Mouse (Mus musculus): Measurements from ENCODE around the gene Gse1.

The Gse1 gene

DNA sequence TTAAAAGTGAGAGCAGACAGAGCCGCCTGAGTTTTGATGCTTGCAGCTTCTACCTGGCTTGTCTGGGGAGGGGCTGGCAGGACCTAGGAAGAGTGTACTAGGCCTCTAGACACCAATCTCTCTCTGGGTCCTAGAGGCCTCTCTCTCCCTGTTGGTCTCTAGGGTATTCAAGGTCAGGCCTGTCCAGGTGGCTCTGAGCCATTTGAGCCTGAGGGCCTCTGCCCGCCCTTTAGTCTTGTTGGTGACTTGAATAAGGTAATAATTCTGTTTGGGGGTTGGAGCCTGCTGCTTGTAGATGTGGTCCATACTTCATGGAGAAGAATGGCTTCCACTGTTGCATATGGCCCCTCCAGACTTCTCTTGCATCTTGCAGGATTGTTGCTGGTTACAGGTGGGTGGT is 287.0 kb downstream of the Gse1 start:
- no peak for DNase-seq (ENCODE audit: low read depth, low spot score)

DNA sequence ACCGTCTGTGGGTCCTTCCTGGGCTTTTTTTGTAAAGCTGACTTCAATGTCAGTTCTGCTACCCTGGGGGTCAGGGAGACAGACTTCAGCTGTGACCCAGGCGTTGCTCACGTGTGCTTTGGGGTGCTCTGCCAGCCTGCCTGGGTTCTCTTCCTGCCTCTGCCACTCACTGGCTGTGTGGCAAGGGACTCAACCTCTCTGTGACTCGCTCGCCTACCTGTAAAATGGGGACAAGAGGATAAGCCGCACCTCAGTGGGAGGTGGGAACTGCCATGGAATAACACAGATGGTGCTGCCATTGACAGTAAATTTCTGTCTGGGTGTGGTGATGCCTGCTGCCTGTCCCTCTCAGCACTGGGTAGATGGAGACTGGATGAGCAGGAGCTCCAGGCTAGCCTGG is 287.4 kb downstream of the Gse1 start:
- no peak for DNase-seq (ENCODE audit: low read depth, low spot score)

DNA sequence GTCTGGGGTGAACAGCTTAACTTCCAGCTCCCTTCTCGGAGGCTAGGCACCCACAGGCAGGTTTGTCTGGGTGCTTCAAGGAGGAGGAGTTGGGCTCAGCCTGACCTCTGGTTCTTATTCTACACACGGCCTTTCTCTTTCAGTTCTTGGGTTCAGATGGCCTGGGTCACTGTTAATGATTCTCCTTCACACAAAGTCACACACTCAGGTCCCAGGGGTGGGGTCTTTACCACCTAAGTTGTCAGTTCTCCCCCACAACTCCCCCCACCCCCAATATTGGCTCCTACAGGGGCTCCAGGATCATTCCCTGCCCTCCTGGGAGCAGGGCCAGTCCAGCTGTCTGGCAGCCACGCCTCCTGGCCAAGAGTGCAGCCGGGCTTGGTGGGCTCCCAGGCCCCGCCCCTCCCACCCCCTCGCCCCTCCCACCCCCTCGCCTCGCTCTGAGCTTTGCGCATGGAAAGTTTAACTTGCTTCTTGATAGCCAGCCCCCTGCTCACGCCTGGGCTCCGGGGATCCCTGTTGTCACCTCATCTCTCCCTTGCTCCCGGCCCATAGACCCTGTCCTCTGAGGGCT is 288.0 kb downstream of the Gse1 start:
- no peak for DNase-seq (ENCODE audit: low read depth, low spot score)

DNA sequence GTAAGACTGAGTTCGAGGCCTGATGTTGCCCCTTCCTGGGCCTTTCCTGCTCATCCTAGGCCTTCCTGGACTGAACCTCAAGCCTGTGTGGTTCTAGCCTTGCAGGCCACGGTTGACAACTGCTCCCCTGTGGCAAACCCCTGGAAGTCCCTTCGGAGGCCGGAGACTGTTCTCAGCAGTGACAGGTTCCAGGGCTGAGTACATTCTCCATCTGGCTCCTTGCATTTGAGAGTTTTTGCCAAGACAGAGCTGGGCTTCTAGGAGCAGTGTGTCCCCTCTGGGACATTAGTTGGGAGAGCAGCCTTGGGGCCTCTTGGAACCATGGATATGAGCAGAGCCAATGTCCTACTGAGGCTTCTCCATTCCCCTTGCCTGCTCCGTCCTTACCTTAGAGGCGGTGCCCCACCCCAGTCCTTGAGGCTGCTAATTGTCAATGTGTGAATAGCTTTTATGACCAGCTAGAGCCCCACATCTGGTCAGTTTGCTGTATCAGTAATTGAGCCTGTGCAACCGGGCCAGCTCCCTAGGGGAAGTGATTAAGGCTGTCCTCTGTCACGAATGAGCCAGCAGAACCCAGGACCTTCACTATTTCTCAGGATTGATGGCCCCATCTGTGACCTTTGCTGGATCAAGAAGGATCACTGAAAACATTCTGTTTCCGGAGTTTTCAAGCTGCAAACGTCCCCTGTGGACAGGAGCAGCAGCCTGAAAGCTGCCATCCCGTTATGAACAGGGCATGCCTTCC is 289.6 kb downstream of the Gse1 start:
- no peak for DNase-seq (ENCODE audit: low read depth, low spot score)

DNA sequence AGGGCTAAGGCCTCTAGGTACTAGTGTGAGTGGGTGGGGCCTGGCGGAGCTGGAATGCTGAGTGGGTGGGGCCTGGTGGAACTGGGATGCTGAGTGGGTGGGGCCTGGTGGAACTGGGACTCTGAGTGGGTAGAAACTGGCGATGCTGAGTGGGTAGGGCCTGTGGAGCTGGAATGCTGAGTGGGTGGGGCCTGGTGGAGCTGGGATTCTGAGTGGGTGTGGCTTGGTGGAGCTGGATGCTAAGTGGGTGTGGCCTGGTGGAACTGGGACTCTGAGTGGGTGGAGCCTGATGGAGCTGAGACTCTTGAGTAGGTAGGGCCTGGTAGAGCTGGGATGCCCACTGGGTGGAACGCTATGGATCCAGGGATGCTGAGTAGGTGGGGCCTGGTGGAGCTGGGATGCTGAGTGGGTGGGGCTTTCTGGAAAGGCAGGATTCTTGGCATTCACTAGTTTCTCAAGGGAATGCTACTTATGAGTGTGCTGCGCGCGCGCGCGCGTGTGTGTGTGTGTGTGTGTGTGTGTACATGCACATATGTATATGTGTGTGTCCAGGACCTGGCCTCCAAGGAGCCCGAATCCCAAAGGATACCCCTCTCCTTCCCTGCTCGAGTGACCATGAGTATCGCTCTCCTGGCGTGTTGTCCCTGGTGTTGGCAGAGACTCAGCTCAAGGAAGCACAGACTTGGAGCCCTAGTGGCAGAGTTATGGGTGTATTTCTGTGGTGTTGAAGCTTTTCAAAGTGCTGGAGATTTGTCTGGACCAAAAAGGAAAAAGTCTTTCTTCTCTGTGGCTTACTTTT is 290.7 kb downstream of the Gse1 start:
- peak; percentile 75 for DNase-seq (ENCODE audit: low read depth, low spot score)

DNA sequence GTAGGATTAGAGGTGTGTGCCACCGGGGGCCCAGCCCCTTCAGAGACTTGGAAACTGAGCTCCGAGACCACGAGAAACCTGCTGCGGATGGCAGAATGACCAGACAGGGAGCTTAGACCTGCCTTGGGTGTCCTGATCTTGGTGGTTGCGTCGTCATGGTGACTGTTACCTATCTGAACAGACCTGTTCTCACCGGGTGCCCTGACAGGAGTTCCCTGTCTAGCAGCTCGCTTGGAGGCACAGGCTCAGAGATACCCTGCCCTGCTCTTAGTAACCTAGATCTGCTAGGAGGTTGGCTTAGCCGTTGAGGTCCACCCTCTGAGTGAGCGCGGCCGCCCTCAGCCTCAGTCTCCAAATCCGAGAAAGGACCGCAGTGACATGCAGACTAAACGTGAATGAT is 292.0 kb downstream of the Gse1 start:
- DNase-seq (ENCODE audit: low read depth, low spot score): no peak

DNA sequence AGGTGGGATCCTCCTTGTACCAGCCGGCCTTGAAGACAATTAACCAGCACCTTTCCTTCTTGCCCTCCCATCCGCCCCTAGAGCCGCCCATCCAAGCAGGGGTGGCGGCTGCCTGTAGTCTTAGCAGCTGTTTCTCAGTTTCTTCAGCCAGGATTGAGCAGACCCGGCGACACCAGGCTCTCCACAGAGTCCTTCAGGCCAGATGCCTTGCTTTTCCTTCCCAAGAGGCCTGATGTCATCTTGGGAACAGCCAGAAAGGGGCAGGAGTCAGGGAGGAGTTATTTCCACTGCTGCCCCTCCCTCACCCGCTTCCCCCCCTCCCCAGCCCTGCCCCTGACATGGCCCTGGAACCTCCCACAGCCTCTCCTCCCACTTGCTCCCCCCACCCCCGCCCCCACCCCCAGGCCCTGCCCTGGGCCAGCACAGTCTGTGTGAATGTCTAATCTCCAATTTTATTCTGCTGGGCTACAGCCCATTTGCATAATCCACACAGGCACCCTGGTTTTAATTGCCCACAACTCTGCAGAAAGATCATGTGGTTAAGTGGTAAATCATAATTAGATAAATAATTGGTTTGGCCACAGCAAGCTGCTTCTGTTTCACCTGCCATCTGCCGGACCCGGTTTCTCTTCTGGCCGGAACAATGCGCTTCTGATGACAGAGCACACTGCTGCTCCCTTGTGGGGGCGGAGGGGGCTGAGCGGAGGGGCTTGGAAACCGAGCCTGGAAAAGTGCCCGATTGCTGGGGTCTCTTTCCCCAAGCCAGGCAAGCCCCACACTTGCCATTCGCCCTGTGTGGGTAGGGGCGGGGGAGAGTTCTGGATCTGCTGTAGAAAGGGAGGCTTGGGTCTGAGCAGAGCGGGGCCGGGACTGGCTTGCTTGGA is 292.7 kb downstream of the Gse1 start:
- peak; percentile 93 for DNase-seq (ENCODE audit: low read depth, low spot score)

DNA sequence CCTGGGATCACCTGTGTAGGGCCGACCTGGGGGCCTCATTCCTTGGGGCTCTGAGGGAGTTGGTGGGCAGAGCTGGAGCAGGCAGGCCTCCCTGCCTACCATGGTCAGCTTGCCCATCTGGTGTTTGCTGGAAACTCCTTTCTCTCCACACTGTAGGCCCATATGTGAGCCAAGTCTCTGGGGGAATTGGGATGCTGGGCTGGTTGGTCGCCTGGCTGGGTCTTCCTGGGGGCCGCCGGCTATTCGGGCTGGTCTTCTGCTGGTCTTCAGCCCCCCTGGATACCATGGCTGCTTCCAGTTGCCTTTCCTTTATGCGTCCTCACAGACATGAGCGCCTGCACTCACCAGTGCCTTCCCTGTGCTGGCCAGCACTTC is 293.3 kb downstream of the Gse1 start:
- no peak for DNase-seq (ENCODE audit: low read depth, low spot score)

DNA sequence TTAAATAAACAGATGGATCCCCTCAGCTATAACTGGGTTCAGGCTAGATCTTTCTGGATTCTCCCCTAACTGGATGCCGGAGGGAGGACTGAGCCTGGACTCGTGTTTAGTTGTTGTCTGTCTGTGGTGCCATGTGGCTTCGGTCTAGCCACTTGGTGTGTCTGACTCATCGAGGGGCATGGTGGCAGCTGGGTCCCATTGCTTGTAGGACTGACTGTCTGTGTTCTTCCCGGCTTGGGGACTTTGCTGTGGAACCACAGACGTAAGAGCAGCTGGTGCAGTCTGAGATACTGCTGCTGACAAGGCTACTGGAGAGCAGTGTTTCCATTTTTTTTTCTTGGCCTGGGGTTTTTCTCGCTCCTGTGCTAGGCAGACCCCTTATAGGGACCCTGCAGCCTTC is 295.4 kb downstream of the Gse1 start:
- peak; percentile 65 for DNase-seq (ENCODE audit: low read depth, low spot score)

DNA sequence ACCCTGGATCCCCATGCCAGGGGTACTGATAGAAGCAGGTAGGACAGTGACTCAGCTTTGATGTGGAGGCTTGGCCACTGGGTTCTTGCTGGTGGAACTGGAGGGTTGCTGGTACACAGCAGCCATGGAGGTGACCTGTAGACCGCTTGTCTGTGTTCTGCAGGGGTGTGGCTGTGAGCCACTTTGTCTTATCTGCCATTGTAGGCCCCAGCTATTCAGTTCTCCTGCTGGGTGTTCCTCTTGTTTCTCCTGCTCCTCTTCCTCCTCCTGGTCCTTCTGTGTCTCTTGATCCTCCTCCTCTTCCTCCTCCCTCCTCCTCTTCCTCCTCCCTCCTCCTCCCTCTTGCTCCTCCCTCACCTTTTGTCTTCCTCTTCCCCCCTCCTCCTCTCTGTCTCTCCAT is 296.9 kb downstream of the Gse1 start:
- no peak for DNase-seq (ENCODE audit: low read depth, low spot score)

DNA sequence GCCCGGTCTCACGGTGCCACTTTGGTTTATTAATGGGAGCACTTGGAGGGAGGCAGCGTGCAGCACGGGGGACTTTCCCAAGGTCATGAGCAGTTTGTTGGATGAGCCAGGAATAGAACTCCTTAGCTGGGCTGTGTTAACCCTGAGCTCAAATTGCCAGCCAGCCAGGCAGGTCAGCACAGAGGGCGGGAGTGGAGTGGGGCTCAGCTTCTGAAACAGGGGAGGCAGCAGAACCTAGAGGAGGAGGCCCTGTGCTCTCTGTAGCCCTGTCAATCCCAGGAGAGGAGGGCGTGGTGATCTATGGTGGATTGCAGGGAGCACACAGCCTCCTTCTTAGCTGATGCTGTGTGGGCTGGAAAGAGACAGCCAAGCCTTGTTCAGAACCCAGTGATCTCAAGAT is 297.6 kb downstream of the Gse1 start:
- DNase-seq (ENCODE audit: low read depth, low spot score): peak; percentile 88

DNA sequence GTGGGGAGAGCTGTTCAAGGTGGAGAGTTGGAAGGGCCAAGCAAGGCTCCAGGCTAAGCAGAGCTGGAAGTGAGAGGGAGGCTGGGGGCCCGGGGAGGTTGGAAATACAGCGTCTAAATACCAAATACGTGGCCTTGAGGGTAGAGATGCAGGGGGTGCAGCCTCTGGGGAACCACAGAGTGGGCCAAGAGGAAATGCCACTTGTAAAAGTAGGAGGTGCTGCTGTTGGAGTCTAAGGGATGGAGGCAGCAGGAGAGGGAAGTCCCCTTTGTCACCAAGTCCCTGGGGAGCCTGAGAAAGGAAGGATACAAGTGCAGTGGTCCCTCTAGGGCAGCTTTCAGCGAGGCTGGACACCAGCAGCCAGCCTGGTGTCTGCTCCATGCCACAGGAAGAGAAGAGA is 298.3 kb downstream of the Gse1 start:
- DNase-seq (ENCODE audit: low read depth, low spot score): no peak

DNA sequence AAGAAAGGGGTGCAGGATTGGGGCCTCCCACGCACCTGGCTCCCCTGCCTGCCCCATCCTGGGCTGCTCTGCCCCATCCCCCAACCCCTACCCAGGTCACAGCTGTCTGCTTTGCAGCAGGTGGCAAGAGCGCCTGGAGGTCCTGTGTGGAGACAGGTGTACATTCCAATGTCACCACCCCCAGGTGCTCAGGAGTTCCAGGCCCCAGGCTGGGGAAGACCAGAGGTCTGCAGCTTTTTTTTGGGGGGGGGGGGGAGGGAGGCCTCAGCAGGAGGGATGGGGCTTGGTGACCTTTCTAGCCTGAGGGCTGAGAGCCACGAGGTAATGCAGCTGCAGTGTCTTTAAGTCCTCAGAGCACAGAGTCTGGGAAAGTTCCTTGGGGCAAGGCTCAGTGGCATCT is 300.1 kb downstream of the Gse1 start:
- no peak for DNase-seq (ENCODE audit: low read depth, low spot score)

DNA sequence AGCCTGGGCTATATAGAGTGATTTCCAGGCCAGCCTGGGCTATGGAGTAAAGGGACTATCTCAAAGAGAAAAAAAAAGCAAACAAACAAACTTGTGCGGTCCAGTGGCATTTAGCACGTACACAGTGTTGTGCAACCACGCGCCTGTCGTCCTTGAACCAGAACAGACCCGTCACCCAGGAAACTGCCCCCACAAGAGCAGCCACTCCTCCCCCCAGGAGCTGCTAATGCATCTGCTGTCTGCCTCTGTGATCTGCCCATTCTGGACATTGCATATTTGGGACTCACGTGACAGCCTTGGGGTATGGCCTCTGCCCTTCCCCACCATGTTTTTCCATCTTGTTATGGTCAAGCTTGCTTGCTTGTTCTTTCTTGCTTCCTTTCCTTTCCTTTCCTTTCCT is 301.0 kb downstream of the Gse1 start:
- DNase-seq (ENCODE audit: low read depth, low spot score): no peak

DNA sequence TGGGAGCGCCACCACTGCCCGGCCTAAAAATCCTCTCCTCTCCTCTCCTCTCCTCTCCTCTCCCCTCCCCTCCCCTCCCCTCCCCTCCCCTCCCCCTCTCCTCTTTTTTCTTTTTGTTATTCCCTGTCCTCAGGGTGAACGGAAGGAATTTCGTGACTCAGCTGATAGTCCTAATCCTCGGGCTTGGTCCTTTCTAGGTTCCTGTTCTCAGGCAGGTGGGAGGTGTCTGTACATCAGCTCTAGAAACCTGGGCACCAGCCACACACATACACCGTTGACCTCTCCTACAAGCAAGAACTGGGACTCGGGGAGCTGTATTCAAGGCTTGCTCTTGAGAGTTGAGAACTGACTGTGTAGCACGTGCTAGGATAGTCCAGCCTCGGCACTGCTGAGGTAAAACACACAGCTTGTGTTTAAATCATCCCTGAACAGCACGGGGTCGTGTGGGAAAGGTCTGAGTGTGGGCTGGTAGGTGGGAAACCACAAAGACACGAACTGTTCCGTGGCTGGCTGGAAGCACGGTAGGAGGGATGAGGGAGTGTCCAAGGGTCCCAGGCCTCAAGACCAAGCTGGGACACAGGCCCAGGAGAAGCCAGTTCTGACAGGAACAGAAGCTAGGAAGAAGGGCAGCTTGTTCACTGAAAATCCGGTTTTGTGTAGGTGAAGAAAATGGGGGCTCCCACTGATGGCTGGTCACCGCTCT is 302.8 kb downstream of the Gse1 start:
- DNase-seq (ENCODE audit: low read depth, low spot score): no peak

DNA sequence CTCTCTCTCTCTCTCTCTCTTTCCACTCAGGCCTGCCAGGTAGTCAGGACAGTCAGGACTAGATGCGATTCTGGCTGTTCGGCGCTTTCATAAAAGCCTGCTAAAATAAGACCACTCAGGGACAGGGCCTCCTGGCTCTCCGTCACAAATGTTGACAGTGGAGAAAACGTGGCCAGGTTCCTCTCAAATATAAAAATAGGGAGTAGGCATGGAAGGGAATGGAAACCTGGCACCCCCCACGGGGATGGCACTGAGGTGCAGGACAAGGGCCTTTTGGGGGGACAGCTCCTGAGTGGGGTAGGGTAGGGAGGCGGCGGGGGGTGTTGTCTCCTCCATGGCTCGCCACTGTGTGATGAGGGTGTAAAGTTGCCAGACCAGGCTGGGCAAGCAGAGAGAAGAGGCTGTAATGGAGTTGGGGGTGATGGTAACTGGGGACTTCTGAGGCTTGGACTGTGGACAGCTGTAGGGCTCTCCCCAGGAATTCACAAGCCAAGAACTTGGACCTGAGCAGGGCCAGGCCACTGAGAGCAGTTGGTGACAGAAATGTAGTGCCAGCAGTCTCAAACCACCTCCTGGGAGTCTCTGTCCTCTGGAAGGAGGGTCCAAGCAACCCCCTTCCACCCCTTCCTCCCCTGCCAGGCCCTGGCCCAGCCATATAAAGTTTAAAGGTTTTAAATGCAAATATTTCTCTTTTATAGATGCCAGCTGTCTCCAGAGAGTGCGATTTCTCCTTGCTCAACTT is 303.7 kb downstream of the Gse1 start:
- DNase-seq (ENCODE audit: low read depth, low spot score): no peak

DNA sequence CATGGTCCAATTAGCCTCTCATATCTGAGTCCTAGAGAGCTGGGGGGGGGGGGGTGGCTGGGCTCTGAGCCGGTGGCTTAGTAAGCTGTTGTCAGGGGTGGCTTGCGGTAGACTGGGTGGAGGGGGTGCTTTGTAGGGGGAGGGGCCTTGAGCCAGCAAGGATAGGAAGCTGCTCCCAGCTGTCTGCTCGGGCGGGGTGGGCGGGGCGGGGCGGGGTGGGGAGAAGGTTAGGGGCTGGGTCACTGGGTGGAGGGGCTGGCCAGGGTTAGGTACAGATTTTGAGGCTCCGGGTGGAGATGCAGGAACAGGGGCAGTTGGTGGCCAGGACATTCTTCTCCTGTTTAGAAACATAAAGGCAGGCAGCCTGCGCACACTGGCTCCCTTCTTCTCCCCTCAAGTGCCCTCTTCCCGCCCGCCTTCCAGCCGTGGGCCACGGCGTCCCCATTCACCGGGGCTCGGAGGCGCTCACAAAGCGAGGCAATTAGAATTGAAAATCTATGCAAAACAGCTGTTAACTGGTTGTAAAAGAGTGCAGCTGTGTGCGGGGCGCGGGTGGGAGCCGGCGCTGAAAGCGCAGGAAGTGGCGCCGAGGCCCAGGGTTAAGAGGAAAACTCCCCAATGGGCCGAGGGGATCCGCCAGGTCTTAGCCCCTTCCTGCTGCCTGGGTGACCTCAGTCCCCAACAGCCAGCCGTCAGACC is 304.4 kb downstream of the Gse1 start:
- DNase-seq (ENCODE audit: low read depth, low spot score): peak; percentile 64

DNA sequence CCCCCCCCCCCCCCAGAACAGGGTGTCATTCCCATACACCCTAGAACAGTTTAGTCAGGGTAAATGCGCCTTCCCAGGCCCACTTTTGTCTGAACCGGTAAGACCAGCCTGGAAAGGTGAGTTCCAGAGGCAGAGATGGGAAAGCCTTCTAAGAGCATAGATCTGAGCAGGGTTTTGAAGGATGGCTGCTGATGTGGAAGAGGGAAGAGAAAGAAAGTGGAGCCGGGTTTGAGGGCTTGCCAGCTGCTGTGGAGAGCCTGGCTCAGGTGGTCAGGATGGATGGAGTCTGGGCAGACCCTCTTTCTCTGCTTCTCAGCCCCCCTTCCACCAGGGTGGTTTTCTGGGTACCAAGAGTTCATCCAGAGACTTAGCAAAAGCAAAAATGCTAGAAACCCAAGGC is 305.1 kb downstream of the Gse1 start:
- DNase-seq (ENCODE audit: low read depth, low spot score): no peak

DNA sequence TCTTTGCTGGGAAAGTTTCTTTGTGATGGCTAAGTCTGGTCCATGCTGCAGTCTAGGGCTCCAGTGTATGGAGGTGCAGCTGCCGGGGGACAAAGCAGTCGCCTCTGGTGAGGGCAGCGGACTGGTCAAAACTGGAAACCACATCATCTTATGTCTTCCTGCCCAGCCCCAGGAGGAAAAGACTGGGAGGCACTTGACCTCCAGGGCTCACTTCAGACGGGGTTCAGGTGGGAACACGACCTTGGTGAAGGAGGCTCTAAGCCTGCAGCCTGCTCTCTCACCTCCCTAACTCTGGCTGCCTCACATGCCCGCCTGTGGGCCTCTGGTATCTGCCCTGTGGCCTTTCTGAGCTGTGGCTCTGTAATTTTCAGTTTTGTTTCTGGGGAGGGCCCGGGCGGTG is 305.8 kb downstream of the Gse1 start:
- no peak for DNase-seq (ENCODE audit: low read depth, low spot score)
